Mouse (Mus musculus): Measurements from ENCODE around the gene Gpr18. TPM values are rescaled to one million over a fixed set of nuclear protein-coding genes. Genes with fewer than 3 reads are reported as not detected.

Gene Gpr18
- polyA plus RNA-seq (2012; rRNA removed): 0.06 TPM in 1 of 2 replicates, not detected in the other

GRCm38 (mm10) chr14:121915621-121916020, at the start of gene Gpr18:
Gpr18 (minus strand) TSS chr14:121915781.

GRCm38 (mm10) chr14:121964990-121965389, 49.4 kb upstream of the Gpr18 start, which contains the start of gene Gpr183:
Gpr183 (minus strand) TSS chr14:121965195.

GRCm38 (mm10) chr14:121878176-121878858, 37.3 kb downstream of the Gpr18 start, which contains the start of gene Ubac2:
Ubac2 (plus strand) TSS chr14:121878620.

Other genes with a start within 250 kb of the Gpr18 start
- 27.1 and 28.0 TPM in 2 replicates for gene Dock9, start 117.9 kb downstream of the Gpr18 start, polyA plus RNA-seq (2012; rRNA removed)
- 34.3 and 35.1 TPM in 2 replicates for gene Ubac2, start 37.2 kb downstream of the Gpr18 start, polyA plus RNA-seq (2012; rRNA removed)
- gene Gpr183, start 49.4 kb upstream of the Gpr18 start, polyA plus RNA-seq (2012; rRNA removed): 0.74 and 1.0 TPM in 2 replicates
- 0.21 and 0.24 TPM in 2 replicates for gene Timm8a2, start 118.9 kb upstream of the Gpr18 start, polyA plus RNA-seq (2012; rRNA removed)
- 63.5 and 65.2 TPM in 2 replicates for gene Tm9sf2, start 191.3 kb upstream of the Gpr18 start, polyA plus RNA-seq (2012; rRNA removed)

Measured in central nervous system, embryonic 14 days (tissue).